Mouse (Mus musculus) heart, postnatal 36 days (tissue): ENCODE data around the gene Efcab2. TPM values are rescaled to one million over a fixed set of nuclear protein-coding genes. Genes with fewer than 3 reads are reported as not detected.
A peak's percentile ranks its signal among the peaks of the same experiment; 100 is the strongest.

Experiments used
- DNase-seq, 2 experiments: peaks; one replicate each; pipeline ENCODE4 v3.0.0; 2021 to 2022
- intact Hi-C: fragments of 180-260 bp; cut with DNase I; formaldehyde crosslinking; loops from one replicate; pipeline ENCODE4 v1.15.1; 2025
- total RNA-seq, 2 experiments: library from RNA; stranded (reverse); gene quantifications; 2 replicates each; pipeline ENCODE4 v1.2.3; 2021

The Efcab2 gene
- 10 to 100 TPM; 77.4 to 81.4 TPM for total RNA-seq

- DNase-seq: peak; percentile 86 to 95
- intact Hi-C loops: loop anchor here (1.0 kb wide), 4 partner anchors 37 to 88 kb away; partner anchors contain the start of gene Hnrnpu
These were observed at the start of gene Efcab2 for GRCm38 (mm10) chr1:178405951-178406711. Gene Efcab2 (plus strand): TSS chr1:178406085.

- DNase-seq: peak in 1 of 2 experiments; percentile 7
These were observed 47.8 kb upstream of the Efcab2 start for GRCm38 (mm10) chr1:178357776-178358710.

GRCm38 (mm10) chr1:178360264-178360663 is 45.6 kb upstream of the Efcab2 start:
- intact Hi-C loops: no loop called here
- no peak for DNase-seq

More at GRCm38 (mm10) chr1:178357776-178358710, 47.8 kb upstream of the Efcab2 start:
- intact Hi-C loops: no loop called here

GRCm38 (mm10) chr1:178360702-178361101 is 45.2 kb upstream of the Efcab2 start:
- intact Hi-C loops: no loop called here
- no peak for DNase-seq

- intact Hi-C loops: no loop called here
- DNase-seq: no peak
These were observed 40.7 kb upstream of the Efcab2 start for GRCm38 (mm10) chr1:178365171-178365570.

GRCm38 (mm10) chr1:178368121-178368520 is 37.8 kb upstream of the Efcab2 start:
- DNase-seq: peak in 1 of 2 experiments; percentile 7
- intact Hi-C loops: loop anchor here (2.0 kb wide), 1 partner anchor 49 kb away; the partner anchor contains the start of gene Cox20

- DNase-seq: peak; percentile 90 to 93
- intact Hi-C loops: loop anchor here (1.0 to 2.0 kb wide), 3 partner anchors 31 to 50 kb away; partner anchors contain the start of genes Cox20 and Hnrnpu
These were observed 37.2 kb upstream of the Efcab2 start for GRCm38 (mm10) chr1:178368548-178369271.

GRCm38 (mm10) chr1:178369272-178369651 is 36.6 kb upstream of the Efcab2 start:
- DNase-seq: peak in 1 of 2 experiments; percentile 45
- intact Hi-C loops: loop anchor here (1.0 to 2.0 kb wide), 3 partner anchors 32 to 50 kb away; partner anchors contain the start of genes Cox20 and Hnrnpu

- intact Hi-C loops: no loop called here
- no peak for DNase-seq
These were observed 33.2 kb upstream of the Efcab2 start for GRCm38 (mm10) chr1:178372681-178373080.

- no peak for DNase-seq
- intact Hi-C loops: no loop called here
These were observed 30.5 kb upstream of the Efcab2 start for GRCm38 (mm10) chr1:178375381-178375780.

GRCm38 (mm10) chr1:178376061-178376460 is 29.8 kb upstream of the Efcab2 start:
- intact Hi-C loops: no loop called here
- DNase-seq: no peak

GRCm38 (mm10) chr1:178376907-178377306 is 29.0 kb upstream of the Efcab2 start:
- intact Hi-C loops: no loop called here
- no peak for DNase-seq

GRCm38 (mm10) chr1:178378115-178378514 is 27.8 kb upstream of the Efcab2 start:
- intact Hi-C loops: no loop called here
- no peak for DNase-seq

- intact Hi-C loops: no loop called here
- no peak for DNase-seq
These were observed 26.7 kb upstream of the Efcab2 start for GRCm38 (mm10) chr1:178379224-178379623.

- intact Hi-C loops: no loop called here
- no peak for DNase-seq
These were observed 23.7 kb upstream of the Efcab2 start for GRCm38 (mm10) chr1:178382165-178382564.

- intact Hi-C loops: no loop called here
- DNase-seq: peak in 1 of 2 experiments; percentile 4
These were observed 17.1 kb upstream of the Efcab2 start for GRCm38 (mm10) chr1:178388802-178389201.

- intact Hi-C loops: no loop called here
- DNase-seq: peak; percentile 8 to 22
These were observed 16.5 kb upstream of the Efcab2 start for GRCm38 (mm10) chr1:178389401-178389800.

GRCm38 (mm10) chr1:178392970-178393369 is 12.9 kb upstream of the Efcab2 start:
- no peak for DNase-seq
- intact Hi-C loops: no loop called here

- intact Hi-C loops: no loop called here
- DNase-seq: no peak
These were observed 10.8 kb upstream of the Efcab2 start for GRCm38 (mm10) chr1:178395091-178395490.

GRCm38 (mm10) chr1:178396383-178396782 is 9.5 kb upstream of the Efcab2 start:
- no peak for DNase-seq
- intact Hi-C loops: no loop called here
